Mouse (Mus musculus) myocyte (in vitro differentiated cells): Measurements from ENCODE around the gene Syngr2.

Experiments used
- CEBPB ChIP-seq: IDR thresholded peaks from 2 replicates; pipeline ENCODE4 v1.6.1; 2011; ENCODE audit warnings: mild to moderate bottlenecking, moderate library complexity; ENCODE audit not compliant: poor library complexity, insufficient read depth, severe bottlenecking
- POLR2A ChIP-seq: IDR thresholded peaks from one replicate; pipeline ENCODE4 v1.6.1; 2011; ENCODE audit warnings: low read depth, mild to moderate bottlenecking, control low read depth, moderate library complexity; ENCODE audit not compliant: insufficient read length
- POLR2AphosphoS2 ChIP-seq: IDR thresholded peaks from one replicate; pipeline ENCODE4 v1.6.1; 2011; ENCODE audit warnings: low read depth, control low read depth; ENCODE audit not compliant: insufficient read length
- REST ChIP-seq: IDR thresholded peaks from one replicate; pipeline ENCODE4 v1.6.1; 2011; ENCODE audit warnings: mild to moderate bottlenecking, control low read depth, moderate library complexity; ENCODE audit not compliant: insufficient read depth, insufficient read length
- TCF12 ChIP-seq: IDR thresholded peaks from one replicate; pipeline ENCODE4 v1.6.1; 2011; ENCODE audit warnings: mild to moderate bottlenecking, control low read depth; ENCODE audit not compliant: poor library complexity, insufficient read depth, severe bottlenecking

GRCm38 (mm10) chr11:117800038-117800437, 9.4 kb upstream of the Syngr2 start:
- TF ChIP-seq POLR2A (no peak), TCF12 (no peak), CEBPB (no peak), POLR2AphosphoS2 (no peak), REST (no peak)
